Mouse (Mus musculus) gastrocnemius, adult 8-10 months (tissue): ENCODE results near the gene Hif1an. TPM values are rescaled to one million over a fixed set of nuclear protein-coding genes. Genes with fewer than 3 reads are reported as not detected.

ENCODE experiments used
- DNase-seq, 2 experiments: peaks; one replicate each; pipeline ENCODE4 v3.0.0; 2022; ENCODE audit warnings: low spot score in 2 of 2
- total RNA-seq, 4 experiments: library from RNA; stranded (reverse); gene quantifications; 2 replicates each; pipeline ENCODE4 v1.2.4; 2022

Gene Hif1an
- total RNA-seq, 4 experiments from 2014 or later = 122 to 163 (median 137) TPM

DNA sequence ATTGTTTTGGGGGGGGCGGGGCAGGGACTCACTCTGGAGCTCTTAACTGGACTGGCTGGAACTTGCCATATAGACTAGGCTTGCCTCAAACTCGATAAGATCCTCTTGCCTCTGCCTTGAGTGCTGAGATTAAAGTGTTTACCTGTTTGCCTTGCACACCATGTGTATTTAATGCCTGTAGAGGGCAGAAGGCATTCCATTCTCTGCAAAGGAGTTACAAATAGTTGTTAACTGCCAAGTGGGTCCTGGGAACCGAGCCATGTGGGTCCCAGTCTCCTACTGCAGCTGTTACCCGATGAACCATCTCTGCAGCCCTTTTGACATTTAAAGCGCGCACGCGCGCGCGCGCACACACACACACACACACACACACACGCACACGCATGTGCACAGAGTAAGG lies 1.4 kb downstream of the Hif1an start:
- no peak for DNase-seq

- no peak for DNase-seq
Measured at GRCm38 (mm10) chr19:44567763-44568162, 5.1 kb downstream of the Hif1an start.

DNA sequence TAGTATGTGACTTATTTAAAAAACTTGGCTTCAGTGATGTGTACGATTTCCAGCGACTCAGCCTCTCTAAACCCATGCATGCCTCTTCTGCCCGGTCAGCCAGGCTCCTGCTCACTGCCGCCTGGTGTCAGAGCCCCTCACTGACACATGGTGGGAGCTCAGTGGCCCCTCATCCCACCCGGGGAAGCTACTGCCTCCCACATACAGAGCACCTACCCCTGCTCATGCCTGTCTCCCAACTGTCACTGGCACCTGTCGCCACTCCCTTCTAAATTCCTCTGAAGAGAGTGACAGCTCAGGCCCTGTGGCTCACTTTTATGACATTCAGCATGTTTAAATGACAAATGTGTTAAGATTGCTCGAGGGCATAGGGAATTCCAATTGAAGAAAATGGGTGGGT lies 13.6 kb downstream of the Hif1an start:
- DNase-seq = no peak

- DNase-seq = no peak
Measured at GRCm38 (mm10) chr19:44578038-44578437, 15.4 kb downstream of the Hif1an start.

- DNase-seq = no peak
Measured at GRCm38 (mm10) chr19:44582103-44582502, 19.5 kb downstream of the Hif1an start.

GRCm38 (mm10) chr19:44582638-44583309 lies 20.1 kb downstream of the Hif1an start:
- peak; percentile 80 to 82 for DNase-seq

- DNase-seq = no peak
Measured at GRCm38 (mm10) chr19:44588036-44588435, 25.4 kb downstream of the Hif1an start.

DNA sequence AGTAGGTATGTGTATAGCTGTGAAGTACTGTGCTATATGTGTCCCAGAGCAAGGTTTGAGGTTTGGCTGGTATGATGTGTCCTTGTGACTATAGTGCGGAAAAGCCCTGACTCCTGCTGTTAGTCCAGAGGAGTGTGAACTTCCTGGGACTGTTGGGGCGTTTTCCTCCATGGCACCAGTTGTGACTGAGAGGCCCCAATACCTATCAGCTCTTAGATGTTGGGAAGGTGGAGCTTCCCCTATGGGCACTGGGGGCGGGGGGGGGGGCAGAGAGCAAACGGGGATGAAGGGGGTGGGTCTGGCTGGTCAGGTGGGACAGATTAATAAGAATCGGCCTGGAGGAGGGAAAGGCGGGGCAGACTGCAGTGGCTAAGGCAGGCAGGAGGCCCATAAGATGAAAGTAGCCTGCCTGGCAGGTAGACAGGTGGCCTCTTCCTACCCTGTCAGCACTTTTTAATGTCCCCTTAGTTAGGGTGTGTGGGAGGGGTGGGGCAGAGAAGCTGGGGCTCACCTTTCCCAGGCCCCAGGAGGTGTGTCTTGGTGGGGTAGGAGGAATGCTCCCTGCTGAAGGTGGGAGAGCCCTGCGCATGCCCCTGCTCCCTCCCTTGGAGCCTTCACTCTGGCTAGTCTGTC lies 27.1 kb downstream of the Hif1an start:
- no peak for DNase-seq

DNA sequence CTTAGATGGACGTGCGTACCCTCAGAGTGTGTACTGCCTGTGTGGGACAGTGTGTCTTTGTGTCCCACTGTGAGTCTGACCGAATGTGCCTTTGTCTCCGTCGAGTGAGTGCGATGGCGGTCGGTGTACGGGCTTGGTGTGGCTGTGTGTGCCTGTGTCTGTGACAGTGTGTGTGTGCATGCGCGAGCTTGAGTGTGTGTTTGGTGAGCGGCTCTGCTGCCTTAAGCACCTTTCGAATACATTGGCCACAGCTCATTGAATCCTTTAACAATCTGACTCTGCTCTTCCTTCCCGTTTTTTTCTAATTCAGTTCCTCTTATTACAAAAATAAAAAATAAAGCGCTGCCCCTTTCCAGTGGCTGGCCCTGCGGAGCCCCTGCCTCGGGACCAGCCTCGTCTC lies 28.3 kb downstream of the Hif1an start:
- DNase-seq = no peak

DNA sequence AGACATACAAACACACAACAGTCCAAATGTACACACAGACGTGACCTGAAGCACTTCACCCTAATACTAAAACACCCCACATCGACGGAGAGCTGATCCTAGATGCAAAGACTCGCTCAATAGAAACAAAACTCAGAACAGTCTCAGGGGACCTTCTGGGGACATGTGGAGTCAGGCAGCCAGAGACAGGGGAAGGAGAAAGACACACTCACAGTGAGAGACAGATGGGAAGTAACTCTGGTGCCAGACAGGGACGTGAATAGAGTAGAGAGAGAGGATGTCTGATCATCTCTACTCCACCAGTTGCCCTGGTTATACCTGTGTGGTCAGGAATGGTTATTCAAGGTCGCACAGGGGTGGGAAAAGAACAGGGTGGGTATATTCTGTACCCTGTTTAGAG lies 29.0 kb downstream of the Hif1an start:
- no peak for DNase-seq

- no peak for DNase-seq
Measured at GRCm38 (mm10) chr19:44594180-44594579, 31.5 kb downstream of the Hif1an start.

DNA sequence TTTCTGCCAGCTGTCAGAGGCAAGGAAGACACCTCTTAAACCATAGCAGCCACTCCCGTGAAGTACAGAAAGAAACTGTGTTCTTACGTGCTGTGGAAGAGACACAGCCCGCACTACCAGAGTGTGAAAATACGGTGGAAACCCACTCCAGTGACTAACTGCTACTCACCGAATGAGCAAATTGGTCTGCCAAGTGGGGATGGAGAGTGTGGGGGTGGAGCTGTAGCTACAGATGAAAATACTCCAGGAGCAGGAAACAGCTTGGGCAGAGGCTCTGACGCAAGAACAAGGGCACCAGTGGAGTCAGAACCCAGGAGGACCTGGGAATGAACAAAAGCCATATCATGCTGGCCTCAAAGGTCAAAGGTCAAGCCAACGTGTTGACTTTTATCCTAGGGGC lies 55.5 kb downstream of the Hif1an start:
- DNase-seq = no peak

Other genes starting within 250 kb of the Hif1an start
- gene Scd4, start 229.8 kb upstream of the Hif1an start, total RNA-seq = under 1 TPM in 1 of 4 experiments, not detected in 3; 0.13 TPM
- 10 to 100 TPM in 3 of 4 experiments, 1 to 10 TPM in 1; 9.2 to 25.2 (median 14.3) TPM for gene Scd1, start 155.0 kb upstream of the Hif1an start, total RNA-seq
- gene Wnt8b, start 69.4 kb upstream of the Hif1an start, total RNA-seq = not detected
- 10 to 100 TPM; 18.0 to 21.4 (median 19.5) TPM for gene Sec31b, start 17.0 kb upstream of the Hif1an start, total RNA-seq
- not detected for gene Gm20538, start 10.0 kb upstream of the Hif1an start, total RNA-seq
- gene Ndufb8, start 7.4 kb upstream of the Hif1an start, total RNA-seq = 100 to 1,000 TPM; 871 to 993 (median 922) TPM
- gene Pax2, start 193.2 kb downstream of the Hif1an start, total RNA-seq = not detected